Mouse (Mus musculus): ENCODE data around the gene Epyc. TPM values are rescaled to one million over a fixed set of nuclear protein-coding genes. Genes with fewer than 3 reads are reported as not detected.

Epyc gene
- total and polyA plus RNA-seq, 2 experiments from 2014 or later: 0.30 to 1.8 TPM

DNA sequence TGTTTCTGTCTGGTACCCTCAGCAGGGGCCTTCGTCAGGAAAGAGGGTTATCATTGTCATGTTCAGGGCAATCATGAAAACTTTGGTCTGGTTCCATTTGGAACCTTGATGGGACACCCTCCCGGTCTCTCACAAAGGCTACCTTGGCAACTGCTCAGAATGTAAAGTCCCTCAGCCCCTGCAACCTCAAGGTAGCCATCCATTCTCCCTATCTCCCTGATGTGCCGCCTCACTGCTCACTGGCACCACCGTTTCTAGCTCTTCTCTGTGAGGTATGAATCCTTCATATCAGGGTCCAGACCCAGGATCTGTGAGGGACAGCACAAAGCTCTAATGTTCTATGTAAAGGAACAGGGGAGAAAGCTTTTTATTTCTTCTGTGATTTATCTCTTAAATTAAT is 70.7 kb downstream of the Epyc start:
- ATAC-seq (ENCODE audit: insufficient read depth, low read depth): no peak
- Histone ChIP-seq H3K27me3 (ENCODE audit: control insufficient read depth, insufficient read depth, low read length) (no peaks in the 10 kb centered on the region), H3K9me3 (replicated peaks; ENCODE audit: control insufficient read depth, low read length) (no peaks in the 10 kb centered on the region), H3K9ac (replicated peaks; ENCODE audit: low read depth, low read length) (no peak overlapping the region), H3K27ac (ENCODE audit: low read depth) (no peak overlapping the region), H3K4me1 (ENCODE audit: control insufficient read depth, insufficient read depth) (no peaks in the 10 kb centered on the region), H3K4me2 (ENCODE audit: low read depth, low read length) (no peak overlapping the region), H3K4me3 (ENCODE audit: low read depth, low read length) (no peak overlapping the region), H3K36me3 (replicated peaks; ENCODE audit: control insufficient read depth, insufficient read depth, low read length) (no peaks in the 10 kb centered on the region)
- DNase-seq (ENCODE audit: low spot score): no peak
- WGBS: 40% methylated on average over 4 of the region's 4 CpGs
- TF ChIP-seq EP300 (IDR thresholded peaks at IDR 0.05; ENCODE audit: low read depth): no peak
- no peak for TF ChIP-seq CTCF (IDR thresholded peaks at IDR 0.05; ENCODE audit: low read depth)

DNA sequence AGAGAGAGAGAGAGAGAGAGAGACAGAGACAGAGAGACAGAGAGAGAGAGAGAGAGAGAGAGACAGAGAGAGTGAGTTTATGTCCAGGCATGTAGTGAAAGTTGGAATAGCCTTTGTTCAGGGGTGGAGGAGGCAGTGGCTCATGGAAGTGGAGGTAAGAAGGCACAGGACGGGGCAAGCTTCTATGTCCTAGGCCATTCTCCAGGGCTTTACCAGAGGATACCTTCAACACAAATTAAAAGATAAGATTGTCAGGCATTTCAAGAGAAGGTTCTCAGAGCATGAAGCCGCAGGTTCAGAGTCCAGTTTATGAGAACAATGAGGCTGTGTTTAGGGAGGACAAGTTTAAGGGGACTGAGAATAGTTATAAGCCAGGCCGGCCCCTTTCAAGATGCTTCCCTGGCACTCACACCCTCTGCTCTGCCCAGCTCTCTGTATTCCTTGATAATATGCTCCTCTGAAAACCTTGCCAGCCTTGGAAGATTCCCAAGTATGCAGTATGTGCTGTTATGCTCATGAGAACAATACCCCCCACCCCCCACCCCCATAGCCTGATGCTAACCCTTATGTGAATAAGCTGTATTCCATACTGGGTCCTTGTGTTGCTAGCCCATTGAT is 71.5 kb downstream of the Epyc start:
- ATAC-seq (ENCODE audit: insufficient read depth, low read depth): no peak
- H3K4me1 ChIP-seq (ENCODE audit: control insufficient read depth, insufficient read depth): no peaks in the 10 kb centered on the region
- H3K27ac ChIP-seq (ENCODE audit: low read depth): no peak overlapping the region
- H3K4me3 ChIP-seq (ENCODE audit: low read depth, low read length): no peak overlapping the region
- no peak overlapping the region for H3K4me2 ChIP-seq (ENCODE audit: low read depth, low read length)
- DNase-seq (ENCODE audit: low spot score): no peak
- H3K9me3 ChIP-seq (replicated peaks; ENCODE audit: control insufficient read depth, low read length): no peaks in the 10 kb centered on the region
- H3K27me3 ChIP-seq (ENCODE audit: control insufficient read depth, insufficient read depth, low read length): no peaks in the 10 kb centered on the region
- no peak overlapping the region for H3K9ac ChIP-seq (replicated peaks; ENCODE audit: low read depth, low read length)
- no peak for TF ChIP-seq EP300 (IDR thresholded peaks at IDR 0.05; ENCODE audit: low read depth)
- TF ChIP-seq CTCF (IDR thresholded peaks at IDR 0.05; ENCODE audit: low read depth): no peak
- WGBS: 57% methylated on average over 3 of the region's 3 CpGs
- no peaks in the 10 kb centered on the region for H3K36me3 ChIP-seq (replicated peaks; ENCODE audit: control insufficient read depth, insufficient read depth, low read length)

DNA sequence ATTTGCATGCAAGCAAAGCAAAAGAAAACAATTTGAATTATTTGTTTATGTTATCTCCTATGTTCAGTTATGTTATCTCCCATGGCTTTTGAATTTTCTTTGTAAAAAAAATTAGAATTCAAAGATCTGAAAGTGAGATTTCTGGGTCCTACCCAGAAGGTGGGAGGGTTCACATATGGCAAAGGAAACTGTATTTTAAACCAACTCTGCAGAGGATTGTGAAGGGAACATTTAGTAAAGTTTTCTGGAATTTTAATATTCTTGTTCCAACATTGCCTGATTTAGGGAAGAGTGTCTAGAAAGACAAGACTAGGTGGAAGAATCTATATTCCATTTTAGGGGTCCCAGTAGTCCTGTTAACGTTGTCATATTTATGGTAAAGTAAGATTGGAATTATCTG is 73.4 kb downstream of the Epyc start:
- no peak overlapping the region for H3K27ac ChIP-seq (ENCODE audit: low read depth)
- H3K9ac ChIP-seq (replicated peaks; ENCODE audit: low read depth, low read length): no peak overlapping the region
- TF ChIP-seq EP300 (IDR thresholded peaks at IDR 0.05; ENCODE audit: low read depth): no peak
- no peak for TF ChIP-seq CTCF (IDR thresholded peaks at IDR 0.05; ENCODE audit: low read depth)
- no peak for ATAC-seq (ENCODE audit: insufficient read depth, low read depth)
- no peaks in the 10 kb centered on the region for H3K4me1 ChIP-seq (ENCODE audit: control insufficient read depth, insufficient read depth)
- no peaks in the 10 kb centered on the region for H3K36me3 ChIP-seq (replicated peaks; ENCODE audit: control insufficient read depth, insufficient read depth, low read length)
- no peaks in the 10 kb centered on the region for H3K27me3 ChIP-seq (ENCODE audit: control insufficient read depth, insufficient read depth, low read length)
- whole genome bisulfite sequencing: 85% methylated on average over 1 of the region's 1 CpGs
- no peak for DNase-seq (ENCODE audit: low spot score)
- no peak overlapping the region for H3K4me3 ChIP-seq (ENCODE audit: low read depth, low read length)
- H3K9me3 ChIP-seq (replicated peaks; ENCODE audit: control insufficient read depth, low read length): no peaks in the 10 kb centered on the region
- H3K4me2 ChIP-seq (ENCODE audit: low read depth, low read length): no peak overlapping the region

- Histone ChIP-seq H3K9me3 (replicated peaks; ENCODE audit: control insufficient read depth, low read length) (no peaks in the 10 kb centered on the region), H3K27me3 (ENCODE audit: control insufficient read depth, insufficient read depth, low read length) (no peaks in the 10 kb centered on the region), H3K36me3 (replicated peaks; ENCODE audit: control insufficient read depth, insufficient read depth, low read length) (no peaks in the 10 kb centered on the region), H3K27ac (ENCODE audit: low read depth) (no peak overlapping the region), H3K4me3 (ENCODE audit: low read depth, low read length) (no peak overlapping the region), H3K4me1 (ENCODE audit: control insufficient read depth, insufficient read depth) (no peaks in the 10 kb centered on the region), H3K4me2 (ENCODE audit: low read depth, low read length) (no peak overlapping the region), H3K9ac (replicated peaks; ENCODE audit: low read depth, low read length) (no peak overlapping the region)
- WGBS: 63% methylated on average over 2 of the region's 2 CpGs
- DNase-seq (ENCODE audit: low spot score) (no peak), ATAC-seq (ENCODE audit: insufficient read depth, low read depth) (no peak)
- no peak for TF ChIP-seq CTCF (IDR thresholded peaks at IDR 0.05; ENCODE audit: low read depth)
- TF ChIP-seq EP300 (IDR thresholded peaks at IDR 0.05; ENCODE audit: low read depth): no peak
These were observed 74.2 kb downstream of the Epyc start for GRCm38 (mm10) chr10:97718021-97718420.

DNA sequence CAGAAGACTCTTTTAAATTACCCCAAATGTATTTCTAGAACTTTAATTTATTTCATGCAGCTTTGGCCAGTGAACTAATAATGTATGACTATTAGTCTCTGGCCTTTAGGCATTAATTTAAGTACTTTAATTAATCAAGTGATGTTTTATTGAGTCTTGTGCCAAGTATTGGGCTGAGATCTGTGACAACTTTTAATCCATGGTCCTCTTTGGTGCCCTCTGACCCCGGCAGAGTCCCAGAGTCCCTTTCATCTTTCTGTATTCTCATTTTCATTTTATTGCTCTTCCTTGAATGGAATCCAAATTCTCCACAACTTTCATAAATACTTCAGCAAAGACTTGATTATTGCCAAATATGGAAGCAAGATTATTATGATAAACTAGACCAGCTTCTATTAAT is 76.8 kb downstream of the Epyc start:
- no peaks in the 10 kb centered on the region for H3K36me3 ChIP-seq (replicated peaks; ENCODE audit: control insufficient read depth, insufficient read depth, low read length)
- DNase-seq (ENCODE audit: low spot score): no peak
- H3K4me2 ChIP-seq (ENCODE audit: low read depth, low read length): no peak overlapping the region
- no peak for TF ChIP-seq CTCF (IDR thresholded peaks at IDR 0.05; ENCODE audit: low read depth)
- no peak for TF ChIP-seq EP300 (IDR thresholded peaks at IDR 0.05; ENCODE audit: low read depth)
- ATAC-seq (ENCODE audit: insufficient read depth, low read depth): no peak
- no peaks in the 10 kb centered on the region for H3K27me3 ChIP-seq (ENCODE audit: control insufficient read depth, insufficient read depth, low read length)
- WGBS: 84% methylated on average over 1 of the region's 1 CpGs
- no peak overlapping the region for H3K9ac ChIP-seq (replicated peaks; ENCODE audit: low read depth, low read length)
- no peak overlapping the region for H3K27ac ChIP-seq (ENCODE audit: low read depth)
- no peaks in the 10 kb centered on the region for H3K9me3 ChIP-seq (replicated peaks; ENCODE audit: control insufficient read depth, low read length)
- H3K4me3 ChIP-seq (ENCODE audit: low read depth, low read length): no peak overlapping the region
- H3K4me1 ChIP-seq (ENCODE audit: control insufficient read depth, insufficient read depth): no peaks in the 10 kb centered on the region

DNA sequence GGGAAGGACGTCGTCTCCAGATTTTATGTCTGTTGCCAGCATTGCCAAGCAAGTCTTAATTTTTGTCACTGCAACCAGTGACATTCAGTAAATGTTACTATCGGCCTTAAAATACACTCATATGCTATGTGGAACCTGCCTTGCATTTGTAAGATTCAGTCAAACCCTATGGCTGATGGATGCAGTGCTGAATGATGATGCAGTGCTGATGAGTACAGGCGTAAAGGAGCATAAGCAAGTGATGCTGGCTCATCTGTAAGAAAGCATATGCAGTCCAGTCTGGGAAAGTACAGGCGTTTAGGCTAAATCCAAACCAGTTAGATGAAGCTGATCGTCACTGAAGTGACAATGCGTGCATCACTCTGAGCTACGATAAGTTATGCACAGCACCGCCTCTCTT is 78.8 kb downstream of the Epyc start:
- H3K4me1 ChIP-seq (ENCODE audit: control insufficient read depth, insufficient read depth): no peaks in the 10 kb centered on the region
- no peaks in the 10 kb centered on the region for H3K9me3 ChIP-seq (replicated peaks; ENCODE audit: control insufficient read depth, low read length)
- no peak for ATAC-seq (ENCODE audit: insufficient read depth, low read depth)
- H3K4me2 ChIP-seq (ENCODE audit: low read depth, low read length): no peak overlapping the region
- H3K9ac ChIP-seq (replicated peaks; ENCODE audit: low read depth, low read length): no peak overlapping the region
- 90% methylated on average over 9 of the region's 9 CpGs for WGBS
- no peaks in the 10 kb centered on the region for H3K36me3 ChIP-seq (replicated peaks; ENCODE audit: control insufficient read depth, insufficient read depth, low read length)
- H3K27me3 ChIP-seq (ENCODE audit: control insufficient read depth, insufficient read depth, low read length): no peaks in the 10 kb centered on the region
- no peak for TF ChIP-seq CTCF (IDR thresholded peaks at IDR 0.05; ENCODE audit: low read depth)
- TF ChIP-seq EP300 (IDR thresholded peaks at IDR 0.05; ENCODE audit: low read depth): no peak
- DNase-seq (ENCODE audit: low spot score): no peak
- no peak overlapping the region for H3K27ac ChIP-seq (ENCODE audit: low read depth)
- no peak overlapping the region for H3K4me3 ChIP-seq (ENCODE audit: low read depth, low read length)

All from heart, postnatal 0 days (tissue).